Mouse (Mus musculus) mouse trophoblast stem cell (cell line): ENCODE results near the gene 1700010B08Rik.
"Not testable (repeated sequence)": the region's sequence is repeated elsewhere in the genome, so short reads cannot be mapped to it uniquely, and the experiment has no call there.

ENCODE experiments used
- in situ Hi-C, 2 experiments: fragments of 300-500 bp; cut with MseI, MboI; formaldehyde crosslinking; loops; 2 replicates in 1 of 2; 3 replicates in 1 of 2; pipeline ENCODE4 v1.15.1; 2025

The 1700010B08Rik gene

GRCm38 (mm10) chr2:173719115-173719514 is at the start of gene 1700010B08Rik:
Gene 1700010B08Rik, plus strand, starts transcription at chr2:173719415.
- in situ Hi-C loops: not testable (repeated sequence)

GRCm38 (mm10) chr2:173672328-173672896 is 46.8 kb upstream of the 1700010B08Rik start:
- in situ Hi-C loops: no loop called here

- in situ Hi-C loops: no loop called here
These were observed 45.7 kb upstream of the 1700010B08Rik start for GRCm38 (mm10) chr2:173673469-173673868.

GRCm38 (mm10) chr2:173678593-173678992 is 40.6 kb upstream of the 1700010B08Rik start:
- in situ Hi-C loops: no loop called here

GRCm38 (mm10) chr2:173679217-173679616 is 40.0 kb upstream of the 1700010B08Rik start:
- in situ Hi-C loops: no loop called here

GRCm38 (mm10) chr2:173680153-173680552 is 39.1 kb upstream of the 1700010B08Rik start:
- in situ Hi-C loops: no loop called here

GRCm38 (mm10) chr2:173682773-173683172 is 36.4 kb upstream of the 1700010B08Rik start:
- in situ Hi-C loops: no loop called here

- in situ Hi-C loops: no loop called here
These were observed 33.3 kb upstream of the 1700010B08Rik start for GRCm38 (mm10) chr2:173685781-173686361.

GRCm38 (mm10) chr2:173687363-173687762 is 31.9 kb upstream of the 1700010B08Rik start:
- in situ Hi-C loops: no loop called here

- in situ Hi-C loops: no loop called here
These were observed 29.4 kb upstream of the 1700010B08Rik start for GRCm38 (mm10) chr2:173689835-173690234.

GRCm38 (mm10) chr2:173691748-173692147 is 27.5 kb upstream of the 1700010B08Rik start:
- in situ Hi-C loops: no loop called here

- in situ Hi-C loops: no loop called here
These were observed 26.5 kb upstream of the 1700010B08Rik start for GRCm38 (mm10) chr2:173692693-173693092.

GRCm38 (mm10) chr2:173698850-173699249 is 20.4 kb upstream of the 1700010B08Rik start:
- in situ Hi-C loops: no loop called here

GRCm38 (mm10) chr2:173702096-173702866 is 16.9 kb upstream of the 1700010B08Rik start:
- in situ Hi-C loops: no loop called here

GRCm38 (mm10) chr2:173702867-173703237 is 16.4 kb upstream of the 1700010B08Rik start:
- in situ Hi-C loops: no loop called here

GRCm38 (mm10) chr2:173705827-173706551 is 13.2 kb upstream of the 1700010B08Rik start:
- in situ Hi-C loops: loop anchor here (5.0 kb wide), 1 partner anchor 89 kb away; no protein-coding TSS in a partner anchor

GRCm38 (mm10) chr2:173707626-173708025 is 11.6 kb upstream of the 1700010B08Rik start:
- in situ Hi-C loops: loop anchor here (5.0 kb wide), 1 partner anchor 90 kb away; no protein-coding TSS in a partner anchor

GRCm38 (mm10) chr2:173710193-173710592 is 9.0 kb upstream of the 1700010B08Rik start:
- in situ Hi-C loops: no loop called here

- in situ Hi-C loops: no loop called here
These were observed 6.6 kb upstream of the 1700010B08Rik start for GRCm38 (mm10) chr2:173712656-173713055.

- in situ Hi-C loops: no loop called here
These were observed 6.0 kb upstream of the 1700010B08Rik start for GRCm38 (mm10) chr2:173713241-173713640.

- in situ Hi-C loops: no loop called here
These were observed 4.5 kb upstream of the 1700010B08Rik start for GRCm38 (mm10) chr2:173714620-173715218.

GRCm38 (mm10) chr2:173716966-173717365 is 2.2 kb upstream of the 1700010B08Rik start:
- in situ Hi-C loops: no loop called here
